Mouse (Mus musculus) embryo, embryonic 11 days (tissue): ENCODE measurements at regions not wholly inside any gene's neighbourhood (a gene's known extent, or its start where the extent isn't known, plus 50 kb on each side); places are given as distances from the start of the nearest gene placed in this dataset.
A peak's percentile ranks its signal among the peaks of the same experiment; 100 is the strongest.

Source experiments
- DNase-seq: peaks from one replicate; pipeline ENCODE4 v3.0.0-alpha.2; 2015

DNA sequence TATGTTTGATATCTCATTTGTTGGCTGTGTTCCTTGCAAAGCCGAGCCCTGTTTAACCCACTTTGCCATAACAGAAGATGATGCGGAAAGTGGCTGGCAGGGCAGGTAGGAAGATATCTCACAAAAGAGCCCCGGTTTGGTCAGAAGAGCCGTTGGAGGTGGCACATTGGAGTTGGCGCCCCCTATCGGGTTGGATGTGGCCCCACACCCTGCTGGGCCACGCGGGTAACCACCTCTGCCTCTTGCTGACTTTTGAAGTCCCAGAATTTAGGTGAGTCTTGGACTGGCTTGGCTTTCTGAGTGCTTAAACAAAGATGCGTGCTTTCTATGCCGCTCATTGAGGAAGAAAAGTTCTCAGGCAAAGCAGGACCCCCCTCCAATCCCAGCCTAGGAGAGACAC is 56.1 kb downstream of the Gm4791 start:
- DNase-seq = no peak

DNA sequence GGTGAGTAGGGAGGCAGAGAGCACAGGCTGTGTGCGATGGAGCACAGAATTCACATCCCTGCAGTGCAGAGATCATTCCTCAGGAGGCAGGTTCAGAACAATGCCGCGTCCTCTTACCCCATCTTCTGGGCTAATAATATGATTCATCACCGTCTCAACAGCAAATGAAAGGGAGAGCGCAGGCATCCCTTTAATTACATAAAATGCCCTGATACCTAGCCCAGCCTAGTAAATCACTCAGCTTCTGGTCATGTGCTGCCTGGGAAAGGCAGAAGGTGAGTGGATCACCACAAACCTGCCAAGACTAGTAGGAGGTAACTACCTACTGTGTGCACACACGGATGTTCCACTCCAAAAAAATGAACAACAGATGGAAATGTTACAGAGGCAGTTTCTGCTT is 57.0 kb downstream of the Gm4791 start:
- no peak for DNase-seq

DNA sequence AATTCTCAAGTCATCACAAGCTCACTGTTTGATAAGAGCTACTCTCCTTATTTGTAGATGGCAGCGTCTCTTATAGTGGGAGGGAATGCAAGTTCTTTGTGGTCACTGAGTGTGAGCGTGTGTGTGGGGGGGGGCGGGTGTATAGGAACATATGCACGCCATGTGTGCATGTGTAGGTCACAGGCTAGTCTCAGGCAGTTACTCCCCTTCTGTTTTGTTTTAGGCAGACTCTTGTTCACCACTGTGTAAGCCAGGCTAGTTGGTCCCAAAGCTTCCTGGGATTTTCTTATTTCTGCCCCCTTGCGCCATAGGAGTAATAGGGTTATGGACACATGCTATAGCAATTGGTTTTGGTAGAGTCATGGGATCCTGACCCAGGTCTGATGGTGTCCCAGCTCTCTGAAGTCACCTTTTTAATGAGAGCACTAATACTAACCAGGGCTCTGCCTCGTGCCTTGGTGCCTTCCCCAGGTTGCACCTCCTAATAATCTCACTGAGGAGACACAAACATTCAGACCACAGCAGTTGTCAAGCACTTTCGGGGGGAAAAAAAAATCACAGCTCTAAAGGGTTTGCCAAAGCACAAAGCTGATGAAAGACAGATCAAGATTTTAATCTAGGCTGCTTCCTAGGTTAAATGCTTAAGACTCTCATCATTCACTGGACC is 60.9 kb downstream of the Gm4791 start:
- peak; percentile 17 for DNase-seq

DNA sequence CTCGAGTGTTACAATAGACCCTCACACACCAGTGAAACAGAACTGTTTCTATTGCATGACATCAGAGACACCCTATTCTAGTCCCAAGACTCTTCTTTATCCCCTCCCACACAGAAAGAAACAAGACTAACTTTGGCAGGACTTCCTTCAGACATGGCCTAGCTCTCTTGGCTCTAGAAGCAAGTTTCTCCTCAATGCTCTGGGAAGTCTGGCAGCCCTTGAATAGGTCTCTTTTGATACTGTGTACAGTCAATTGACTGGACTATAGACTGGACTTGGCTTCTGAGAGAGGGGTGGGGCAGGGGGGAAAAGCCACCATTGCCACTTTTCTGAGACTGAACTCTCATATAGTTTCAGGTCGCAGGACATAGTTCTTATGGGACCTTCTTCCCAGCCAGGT is 62.2 kb downstream of the Gm4791 start:
- no peak for DNase-seq

DNA sequence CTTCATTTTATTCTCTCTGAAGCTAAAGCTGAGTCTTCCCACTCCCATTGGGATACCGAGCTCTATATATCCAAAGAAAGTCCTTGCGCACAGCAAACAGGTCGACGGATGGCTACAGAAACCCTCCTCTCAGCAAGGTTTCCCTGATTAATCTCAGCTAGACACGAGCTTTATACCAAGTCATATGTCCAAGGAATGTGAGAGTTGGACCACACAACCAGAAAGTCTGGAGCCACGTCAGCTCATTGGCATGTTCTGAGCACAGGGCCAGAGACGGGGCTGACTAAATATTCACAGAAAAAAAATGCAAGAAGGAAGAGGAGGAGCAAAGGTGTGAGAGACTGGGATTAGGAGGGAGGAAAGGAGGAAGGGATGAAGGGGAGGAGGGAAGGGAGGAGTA is 64.0 kb downstream of the Gm4791 start:
- DNase-seq = no peak

DNA sequence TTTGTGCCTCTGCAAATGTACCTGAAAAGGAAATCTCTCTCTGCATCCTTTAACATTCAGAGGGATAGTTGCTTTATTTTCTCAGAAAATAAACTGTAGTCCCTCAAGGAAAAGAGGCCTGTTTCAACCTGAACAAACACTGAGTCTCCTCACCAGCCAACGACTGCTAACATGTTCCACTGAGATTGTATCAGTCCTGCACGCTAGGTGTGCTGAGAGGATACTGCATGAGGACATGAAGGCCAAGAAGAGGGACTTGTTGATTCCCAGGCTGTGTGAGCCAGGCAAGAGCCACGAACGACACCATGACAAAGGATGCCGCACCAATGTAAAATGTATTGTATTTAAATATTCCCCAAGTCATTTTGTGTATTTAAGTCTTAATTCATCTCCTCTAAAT is 65.2 kb downstream of the Gm4791 start:
- DNase-seq = no peak

DNA sequence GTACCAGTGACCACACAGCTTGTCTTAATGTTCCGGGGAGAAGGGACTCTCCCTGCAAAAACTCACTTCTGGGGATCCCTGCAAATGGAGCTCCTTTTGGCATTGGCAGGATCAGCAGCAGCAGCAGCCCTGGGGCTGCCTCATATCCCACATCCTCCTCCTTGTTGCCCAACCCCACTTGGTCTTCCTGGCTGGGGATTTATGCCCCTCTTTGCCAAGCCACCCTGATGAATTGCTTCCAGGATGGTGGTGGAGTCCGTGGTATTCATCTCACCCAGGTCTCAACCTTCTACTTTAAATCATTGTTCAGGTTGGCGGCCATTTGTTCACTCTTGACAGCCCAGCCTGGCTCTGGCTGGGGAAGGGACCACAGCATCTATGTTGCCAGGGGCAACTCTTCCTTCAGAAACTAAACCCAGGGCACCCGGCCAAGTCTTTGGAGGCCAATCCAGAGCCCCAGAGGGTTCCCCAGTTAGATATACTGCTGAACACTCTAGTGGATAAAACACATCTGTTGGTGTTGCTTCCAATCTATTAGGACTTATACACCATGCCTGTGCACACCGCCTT is 66.0 kb downstream of the Gm4791 start:
- DNase-seq = no peak

DNA sequence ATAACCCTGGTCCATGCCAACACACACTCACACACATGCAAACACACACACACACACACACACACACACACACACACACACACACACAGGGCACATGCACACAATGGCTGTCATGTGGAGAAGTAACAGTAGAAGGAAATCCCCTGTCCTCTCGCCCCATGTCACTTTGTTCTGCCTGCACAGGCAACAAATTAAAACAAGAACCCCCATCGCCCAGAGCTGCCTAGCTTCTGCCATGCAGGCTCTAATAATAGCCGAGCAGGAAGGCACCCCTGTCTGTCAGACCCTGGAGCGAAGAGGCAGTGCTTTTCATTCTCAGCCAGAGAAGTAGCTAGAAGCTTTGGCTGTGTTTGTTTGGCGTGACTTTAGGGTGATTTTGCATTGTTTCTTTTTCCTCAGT is 70.9 kb downstream of the Gm4791 start:
- DNase-seq = peak; percentile 29

DNA sequence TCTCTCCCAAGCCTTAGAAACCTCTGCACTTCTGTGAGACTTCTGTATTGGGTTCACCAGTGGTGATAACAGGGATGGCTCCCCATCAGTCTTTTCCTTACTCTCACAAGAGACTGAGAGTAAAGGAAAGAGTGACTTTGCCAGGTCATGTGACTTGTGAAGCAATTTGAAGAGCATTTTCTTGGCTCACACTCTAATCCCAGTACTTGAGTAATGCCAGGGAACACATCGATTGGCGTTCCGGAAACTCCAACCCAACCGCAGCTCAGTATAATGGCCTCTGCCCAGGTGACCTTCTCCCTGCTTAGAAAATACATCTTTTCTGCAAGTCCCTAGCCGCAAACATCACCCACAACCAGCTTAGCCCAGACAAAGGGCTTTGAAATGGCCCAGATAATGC is 72.4 kb downstream of the Gm4791 start:
- no peak for DNase-seq

DNA sequence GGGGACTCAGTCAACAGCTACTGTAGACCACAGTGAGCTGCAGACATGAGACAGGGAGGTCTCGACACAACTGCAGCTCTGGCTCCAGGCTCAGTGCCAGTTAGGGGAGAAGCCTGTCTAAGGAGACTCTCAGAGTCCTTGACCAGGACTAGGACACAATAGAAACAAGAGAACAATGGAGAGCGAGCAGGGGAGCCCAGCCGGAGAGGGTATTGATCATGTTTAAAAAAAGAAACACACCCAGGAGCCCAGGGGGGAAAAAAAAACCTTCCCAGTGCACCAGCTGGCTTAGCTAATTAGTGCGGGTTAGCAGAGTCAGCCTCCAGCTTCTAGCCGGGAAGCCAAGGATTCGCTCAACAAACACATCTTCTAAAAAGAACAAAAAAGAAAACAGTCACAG is 78.4 kb downstream of the Gm4791 start:
- peak; percentile 32 for DNase-seq

DNA sequence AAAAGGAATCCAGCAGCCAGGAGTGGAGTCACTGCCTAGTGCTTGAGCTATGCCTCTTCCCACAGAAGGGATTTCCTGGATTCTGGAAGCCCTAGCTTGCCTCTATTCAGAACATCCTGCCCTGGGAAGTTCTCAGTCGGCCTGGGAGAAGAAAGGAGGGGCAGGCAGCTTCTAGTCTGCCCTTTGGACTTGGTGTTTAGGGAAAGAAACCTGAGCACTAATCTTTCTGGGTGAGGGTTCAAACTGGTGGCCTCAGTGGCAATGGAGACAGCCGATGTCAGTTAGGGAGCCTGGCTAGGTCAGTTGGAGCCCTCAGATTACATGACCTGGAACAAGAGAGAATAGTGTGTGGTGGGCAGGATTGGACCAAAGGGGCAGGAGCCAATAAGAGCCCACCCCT is 78.9 kb downstream of the Gm4791 start:
- peak; percentile 16 for DNase-seq

DNA sequence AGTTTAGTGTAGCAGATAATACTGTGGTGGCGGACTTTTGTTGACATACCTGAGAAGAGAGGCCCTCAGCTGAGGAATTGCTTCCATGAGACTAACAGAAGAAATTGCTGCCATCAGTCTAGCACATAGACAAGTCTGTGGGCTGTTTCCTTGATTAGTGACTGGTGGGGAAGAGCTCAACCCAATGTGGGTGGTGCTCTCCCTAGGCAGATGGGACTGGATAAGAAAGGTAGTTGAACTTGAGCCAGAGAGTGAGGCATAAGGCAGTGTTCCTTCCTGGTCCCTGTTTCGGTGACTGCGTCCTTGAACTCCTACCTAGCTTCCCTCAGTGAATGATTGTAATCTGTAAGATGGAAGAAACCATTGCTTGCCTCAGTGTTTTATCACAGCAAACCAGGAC is 79.4 kb downstream of the Gm4791 start:
- DNase-seq = no peak

DNA sequence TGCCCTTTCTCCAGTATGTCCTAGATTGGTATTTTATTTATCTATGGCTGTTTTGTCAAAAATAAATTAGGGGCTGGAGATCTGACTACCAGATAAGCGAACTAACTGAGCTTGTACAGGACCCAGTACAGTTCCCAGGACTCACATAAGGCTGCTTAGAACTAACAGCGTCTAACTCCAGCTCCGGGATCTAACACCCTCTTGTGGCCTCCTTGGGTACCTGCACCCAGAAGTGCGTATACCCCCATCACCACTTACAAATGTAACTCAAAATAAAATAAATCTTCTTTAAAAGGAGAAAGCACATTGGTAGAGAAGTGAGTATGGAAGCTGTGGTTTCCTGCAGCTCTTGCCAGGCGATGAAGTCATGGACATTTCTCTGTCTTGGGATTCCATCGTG is 82.9 kb downstream of the Gm4791 start:
- no peak for DNase-seq

DNA sequence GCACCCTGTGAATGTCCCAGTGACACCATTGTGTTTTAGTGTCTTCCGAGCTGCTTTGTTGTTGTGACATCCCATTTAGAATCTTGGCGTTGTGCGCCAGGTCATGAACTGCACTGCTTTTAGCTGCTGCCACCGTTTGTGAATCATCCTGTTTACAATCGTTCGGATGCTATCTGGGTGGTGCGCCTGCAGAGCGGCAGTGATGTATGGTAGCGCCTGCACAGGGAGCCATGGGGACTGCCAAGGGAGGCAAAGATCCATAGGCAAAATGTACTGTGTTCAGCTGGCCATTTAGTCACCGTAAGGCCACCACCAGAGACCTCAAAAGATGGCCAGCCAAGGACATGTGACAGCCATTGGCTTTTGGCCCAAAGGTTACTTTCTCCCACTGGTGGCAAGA is 93.3 kb downstream of the Gm4791 start:
- no peak for DNase-seq

DNA sequence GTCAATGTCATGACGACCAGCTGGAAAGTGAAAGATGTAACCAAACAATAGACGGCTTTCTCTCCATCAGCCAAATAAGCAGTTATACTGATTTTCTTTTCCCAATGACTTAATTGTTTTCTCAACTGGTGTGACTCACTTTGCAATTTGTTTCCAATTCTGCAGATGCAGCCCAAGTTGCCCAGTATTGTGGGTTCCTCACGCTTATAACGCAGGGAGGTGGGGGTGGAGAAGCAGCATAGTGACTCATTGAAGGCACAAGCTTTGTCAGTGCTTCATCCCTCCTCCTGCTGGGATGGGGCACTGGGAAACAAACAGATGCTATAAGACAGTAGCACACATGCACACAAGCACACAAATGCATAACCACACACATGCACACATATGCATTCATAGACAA is 97.1 kb downstream of the Gm4791 start:
- DNase-seq = no peak

DNA sequence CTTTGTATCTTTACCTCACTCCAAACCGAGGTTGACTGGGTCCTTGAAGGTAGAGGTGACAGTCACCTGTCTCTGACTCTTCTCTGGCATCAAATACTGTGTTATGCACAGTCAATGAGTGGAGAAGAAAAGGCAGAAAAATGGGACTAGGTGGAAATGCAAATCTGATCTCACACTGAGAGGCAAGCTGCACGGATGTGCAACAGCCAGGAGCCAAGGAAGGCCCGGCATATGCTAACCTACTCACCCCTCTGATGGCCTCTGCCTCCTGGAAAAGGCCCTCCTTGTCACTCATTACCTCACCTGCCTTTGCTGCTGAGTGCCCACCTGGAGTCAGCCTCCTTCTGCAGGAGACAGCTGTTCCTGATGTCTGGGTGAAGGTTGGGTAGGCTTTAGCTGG is 104.8 kb downstream of the Gm4791 start:
- DNase-seq = no peak

DNA sequence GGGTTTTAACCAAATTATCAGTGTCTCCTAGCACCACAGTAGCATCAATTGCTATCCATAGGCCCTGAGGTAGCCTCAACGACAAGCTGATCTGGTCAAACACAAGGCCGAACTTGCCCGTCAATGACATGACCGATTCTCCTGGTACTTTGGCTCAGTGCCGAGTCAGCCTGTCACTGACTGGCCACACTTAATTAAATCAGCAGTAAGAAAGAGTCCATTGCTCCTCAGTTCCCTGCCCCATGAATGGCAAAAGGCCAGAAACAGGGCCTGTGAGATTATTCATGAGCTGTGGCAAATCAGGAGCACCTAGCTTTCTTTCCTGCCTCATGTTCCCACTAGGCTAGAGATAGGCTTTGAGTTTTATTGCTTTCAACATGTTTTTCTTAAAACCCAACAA is 105.4 kb downstream of the Gm4791 start:
- DNase-seq = no peak

DNA sequence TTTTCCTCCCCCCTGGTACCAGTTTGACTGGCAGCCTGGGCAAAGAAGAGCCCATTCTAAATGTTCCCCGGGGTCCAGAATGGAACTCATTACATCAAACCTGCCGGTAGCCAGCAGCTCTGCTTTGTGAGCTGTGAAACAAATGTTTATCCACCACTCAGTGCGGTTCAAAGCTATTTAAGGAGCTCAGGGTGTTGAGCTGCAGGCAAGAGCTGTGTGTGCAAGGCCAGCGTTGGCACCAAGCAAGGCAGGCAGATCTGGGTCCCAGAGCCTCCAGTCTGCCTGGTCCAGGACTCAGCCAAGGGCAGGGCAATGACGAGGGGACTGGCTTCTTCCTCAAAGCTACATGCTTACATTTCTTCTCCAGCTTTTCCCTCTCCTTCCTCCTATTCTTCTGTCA is 109.6 kb downstream of the Gm4791 start:
- no peak for DNase-seq

DNA sequence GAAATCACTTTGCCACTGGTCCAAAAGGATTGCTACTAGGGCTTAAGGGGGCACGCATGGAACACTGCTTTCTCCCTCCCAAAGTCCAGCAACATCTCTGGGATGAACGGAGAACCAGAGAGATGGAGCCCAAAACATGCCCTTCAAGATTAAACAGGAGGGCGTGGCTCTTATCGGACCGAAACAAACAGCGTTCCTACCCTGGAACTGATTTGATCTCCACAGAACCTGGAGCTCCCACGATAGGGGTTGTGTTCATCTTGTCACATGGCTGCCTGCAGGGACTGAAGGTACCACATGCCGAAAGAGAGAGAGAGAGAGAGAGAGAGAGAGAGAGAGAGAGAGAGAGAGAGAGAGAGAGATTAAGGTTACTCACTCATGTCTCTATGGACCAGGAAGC is 120.7 kb downstream of the Gm4791 start:
- no peak for DNase-seq

DNA sequence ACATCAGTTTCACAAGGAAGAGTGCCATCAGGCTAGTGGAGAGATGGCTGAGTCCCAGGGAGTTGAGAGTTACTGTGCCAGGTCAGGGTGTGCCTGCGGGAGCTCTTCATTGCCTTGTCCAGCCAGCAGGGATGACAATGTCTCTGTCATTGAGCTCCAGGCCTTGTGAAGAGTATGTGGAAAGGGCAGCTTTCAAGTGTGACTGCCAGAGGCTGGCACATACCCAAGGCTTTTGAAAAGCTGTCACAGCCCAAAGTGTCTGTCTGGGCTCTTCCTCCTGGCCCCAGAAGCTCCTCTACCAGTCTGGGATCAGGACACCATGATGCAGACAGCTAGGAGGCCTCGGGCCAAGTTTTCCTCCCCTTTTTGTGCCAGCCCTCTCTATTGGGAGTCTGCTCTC is 124.6 kb downstream of the Gm4791 start:
- DNase-seq = no peak

DNA sequence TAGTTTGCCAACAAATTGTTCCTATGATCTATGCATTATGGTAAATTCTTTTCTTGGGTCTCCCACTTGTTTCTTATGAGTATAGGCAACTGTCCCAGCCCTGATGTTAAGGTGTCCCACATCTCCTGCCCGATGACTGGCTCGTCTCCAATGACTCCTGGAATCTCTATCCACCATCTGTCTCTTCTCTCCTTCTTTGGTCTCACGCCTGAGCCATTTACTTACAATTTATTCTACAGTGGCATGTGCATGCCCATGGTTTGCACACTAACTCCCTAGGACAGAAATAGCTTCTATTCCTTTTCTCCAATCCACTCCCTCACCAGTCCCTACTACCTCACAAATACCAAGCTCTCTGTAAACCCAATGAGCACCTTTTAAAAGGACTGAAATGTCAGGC is 127.0 kb downstream of the Gm4791 start:
- DNase-seq = no peak

DNA sequence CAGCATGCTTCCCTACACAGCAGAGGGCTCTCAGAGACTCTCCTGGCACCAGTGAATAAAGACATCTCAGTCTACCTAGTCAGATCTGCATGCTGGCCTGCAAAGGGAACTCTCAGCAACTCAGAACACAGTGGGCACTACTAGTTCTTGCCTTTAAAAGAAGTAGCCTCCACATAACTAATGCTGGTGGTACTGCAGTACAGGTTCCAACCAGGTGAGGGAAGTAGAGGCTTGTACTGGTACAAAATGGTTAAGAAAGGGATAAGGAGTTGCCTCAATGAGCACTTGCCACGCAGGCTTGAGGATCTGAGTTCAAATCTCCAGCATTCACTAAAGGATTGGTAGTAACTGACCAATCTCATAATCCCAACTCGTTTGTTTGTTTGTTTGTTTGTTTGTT is 127.7 kb downstream of the Gm4791 start:
- DNase-seq = peak; percentile 32

DNA sequence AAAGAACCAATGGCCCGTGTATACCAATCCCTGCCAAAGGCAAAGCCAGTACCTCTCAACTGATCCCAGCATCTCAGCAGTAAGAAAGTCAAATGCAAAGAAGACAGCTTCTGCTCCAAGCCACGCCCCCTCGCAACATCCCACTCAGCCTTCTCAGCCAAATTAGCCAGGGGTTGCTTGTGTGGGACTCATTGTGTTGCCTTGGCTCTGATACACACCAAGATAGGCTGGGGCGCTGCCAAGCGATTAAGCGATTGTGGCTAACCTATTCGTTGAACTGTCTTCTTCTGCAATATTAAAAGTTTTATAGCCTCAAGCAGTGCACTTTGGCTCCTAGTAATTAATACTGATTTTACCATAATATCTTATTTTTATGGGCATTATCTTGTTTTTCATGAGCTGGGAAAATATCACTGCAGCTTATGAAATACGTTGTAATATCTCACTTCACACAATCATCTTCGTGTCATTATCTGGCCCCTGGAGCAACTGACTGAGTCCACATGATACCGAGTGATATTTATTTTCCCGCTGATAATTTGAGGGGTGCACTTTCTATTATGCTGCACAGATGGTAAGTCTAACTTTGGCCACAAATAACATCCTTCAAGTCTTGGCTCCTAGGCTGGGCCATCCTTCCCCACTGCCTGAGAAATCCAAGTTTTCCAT is 129.3 kb downstream of the Gm4791 start:
- no peak for DNase-seq

DNA sequence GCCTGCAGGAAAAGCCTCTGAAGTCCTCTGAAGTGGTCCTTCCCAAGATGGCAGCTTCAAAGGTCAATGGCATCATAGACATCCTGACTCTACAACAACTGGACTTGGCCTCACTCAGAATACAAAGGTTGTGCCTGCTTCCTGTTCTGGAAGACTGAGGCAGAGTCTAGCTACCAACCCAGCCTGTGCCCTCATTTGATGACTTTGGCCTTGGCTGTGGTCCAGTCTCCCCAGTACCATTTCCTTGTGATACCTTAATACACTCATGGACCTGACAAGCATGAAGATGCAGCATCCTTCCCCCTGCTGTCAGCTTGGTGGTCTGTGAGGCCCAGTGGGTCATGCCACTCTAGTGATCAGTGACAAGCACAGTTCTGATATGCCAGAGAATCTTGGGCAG is 130.6 kb downstream of the Gm4791 start:
- DNase-seq = no peak

DNA sequence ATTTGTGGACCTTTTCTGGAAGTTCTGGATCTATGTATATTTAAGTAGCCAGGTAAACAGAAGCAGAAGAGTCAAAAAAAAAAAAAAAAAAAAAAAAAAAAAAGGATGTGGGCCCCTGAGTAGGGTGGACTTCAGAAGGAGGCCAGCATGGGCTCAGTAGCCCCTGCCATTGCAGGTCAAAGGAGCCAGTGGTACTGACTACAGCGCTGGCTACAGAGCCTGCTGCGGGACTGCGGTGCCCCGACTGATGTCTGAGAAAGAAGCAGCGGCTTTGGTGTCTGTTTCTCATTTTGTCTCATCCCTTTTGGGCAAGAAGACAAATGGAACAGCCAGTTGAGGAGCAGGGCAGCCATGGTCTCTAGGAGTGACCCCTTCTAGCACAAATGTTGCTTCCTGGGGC is 134.9 kb downstream of the Gm4791 start:
- DNase-seq = peak; percentile 13
